13 mouse cellular contexts compared by ENCODE assay signal in the genomic region with DNA sequence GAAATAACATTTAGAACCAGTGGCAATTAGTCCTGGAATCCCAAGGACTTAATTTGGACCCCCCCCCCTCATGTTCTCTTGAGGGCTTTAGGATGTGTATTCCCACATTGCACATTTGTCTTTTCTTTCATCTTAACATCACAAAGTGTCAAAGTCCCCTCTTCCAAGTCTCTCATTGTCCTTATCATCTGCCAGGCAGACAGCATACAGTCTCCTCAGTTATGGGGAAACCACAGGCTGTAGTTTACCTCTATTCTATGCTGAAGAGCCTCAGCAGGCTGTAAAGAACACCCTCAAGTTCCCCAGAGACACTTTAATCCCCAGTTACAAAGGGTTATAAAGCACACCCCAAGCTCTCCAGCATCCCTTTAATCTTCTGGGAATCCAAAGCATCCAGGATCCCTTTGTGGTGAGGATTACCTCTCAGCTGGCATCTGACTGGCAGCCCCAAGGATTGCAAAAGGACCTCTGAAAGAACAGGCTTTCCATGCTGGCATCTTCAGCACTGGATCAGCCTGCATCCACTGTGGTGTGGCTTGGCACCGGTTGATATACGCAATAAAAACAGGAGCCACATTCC.
"Had no signal": no experiment of that assay in that cellular context is flagged by ENCODE, and none has a peak within 500 bp of the region (broad histone marks: within the 10 kb centered on the region; RNA-seq: fewer than 3 reads in every experiment).

No protein-coding gene starts in this region.

- H3K9ac ChIP-seq: limb, embryonic 12.5 days; liver, embryonic 13.5 days; liver, postnatal 0 days had no signal

- DNase-seq: kidney, adult 11 months; kidney, adult 9 months; kidney, postnatal 36 days; liver; liver, embryonic 13.5 days; liver, postnatal 0 days; right cerebral cortex, postnatal 4 days; spleen, adult 18-20 months; thymus, adult 18-20 months; thymus, postnatal 14 days had no signal

- H3K36me3 ChIP-seq: limb, embryonic 12.5 days; liver, embryonic 13.5 days had no signal

- H3K27me3 ChIP-seq: limb, embryonic 12.5 days; liver, embryonic 13.5 days had no signal

- H3K4me1 ChIP-seq: limb, embryonic 12.5 days; liver, embryonic 13.5 days had no signal

- H3K4me2 ChIP-seq: limb, embryonic 12.5 days; liver, embryonic 13.5 days had no signal

- ATAC-seq: liver, postnatal 0 days; midbrain, embryonic 16.5 days had no signal

- H3K9me3 ChIP-seq: limb, embryonic 12.5 days; liver, embryonic 13.5 days had no signal

- H3K27ac ChIP-seq: kidney, postnatal 0 days; limb, embryonic 12.5 days; liver, embryonic 13.5 days had no signal

- H3K4me3 ChIP-seq: limb, embryonic 12.5 days; liver, embryonic 13.5 days had no signal
